Mouse (Mus musculus): ENCODE data around the gene Pld6.

Pld6 gene

GRCm38 (mm10) chr11:59739996-59740395, 47.4 kb downstream of the Pld6 start:
- POLR2A ChIA-PET: interaction anchor here in 1 of 4 experiments (0.6 kb wide), 1 partner anchor 125 kb away, joined by 3 read pairs; no protein-coding TSS in a partner anchor
- CTCF ChIA-PET: interaction anchor here in 2 of 4 experiments (0.6 to 1.7 kb wide), 3 partner anchors 88 to 734 kb away, joined by 3 to 4 read pairs (median 3); partner anchors contain the start of gene Zkscan17 (in 1 of the 2)

GRCm38 (mm10) chr11:59737250-59737649, 50.2 kb downstream of the Pld6 start:
- POLR2A ChIA-PET: no interaction called here
- CTCF ChIA-PET: no interaction called here

- CTCF ChIA-PET: interaction anchor here in 2 of 4 experiments (0.6 to 1.7 kb wide), 3 partner anchors 43 to 211 kb away, joined by 3 to 4 read pairs (median 3); no protein-coding TSS in a partner anchor
Measured at GRCm38 (mm10) chr11:59735938-59736337, 51.5 kb downstream of the Pld6 start.

GRCm38 (mm10) chr11:59734335-59734734, 53.1 kb downstream of the Pld6 start:
- ChIA-PET CTCF (interaction anchor here in 2 of 4 experiments (1.1 to 2.3 kb wide), 4 partner anchors 39 to 110 kb away, joined by 3 to 9 read pairs (median 4); no protein-coding TSS in a partner anchor), POLR2A (interaction anchor here in 1 of 4 experiments (1.1 kb wide), 1 partner anchor 45 kb away, joined by 3 read pairs; no protein-coding TSS in a partner anchor)

More at GRCm38 (mm10) chr11:59735938-59736337, 51.5 kb downstream of the Pld6 start:
- POLR2A ChIA-PET: interaction anchor here in 2 of 4 experiments (0.5 to 1.4 kb wide), 2 partner anchors 10 to 46 kb away, joined by 3 to 6 read pairs; no protein-coding TSS in a partner anchor

All from embryonic stem cell, embryonic (primary cell).